Comparison of ENCODE assay signal across 12 mouse cellular contexts in the genomic region with DNA sequence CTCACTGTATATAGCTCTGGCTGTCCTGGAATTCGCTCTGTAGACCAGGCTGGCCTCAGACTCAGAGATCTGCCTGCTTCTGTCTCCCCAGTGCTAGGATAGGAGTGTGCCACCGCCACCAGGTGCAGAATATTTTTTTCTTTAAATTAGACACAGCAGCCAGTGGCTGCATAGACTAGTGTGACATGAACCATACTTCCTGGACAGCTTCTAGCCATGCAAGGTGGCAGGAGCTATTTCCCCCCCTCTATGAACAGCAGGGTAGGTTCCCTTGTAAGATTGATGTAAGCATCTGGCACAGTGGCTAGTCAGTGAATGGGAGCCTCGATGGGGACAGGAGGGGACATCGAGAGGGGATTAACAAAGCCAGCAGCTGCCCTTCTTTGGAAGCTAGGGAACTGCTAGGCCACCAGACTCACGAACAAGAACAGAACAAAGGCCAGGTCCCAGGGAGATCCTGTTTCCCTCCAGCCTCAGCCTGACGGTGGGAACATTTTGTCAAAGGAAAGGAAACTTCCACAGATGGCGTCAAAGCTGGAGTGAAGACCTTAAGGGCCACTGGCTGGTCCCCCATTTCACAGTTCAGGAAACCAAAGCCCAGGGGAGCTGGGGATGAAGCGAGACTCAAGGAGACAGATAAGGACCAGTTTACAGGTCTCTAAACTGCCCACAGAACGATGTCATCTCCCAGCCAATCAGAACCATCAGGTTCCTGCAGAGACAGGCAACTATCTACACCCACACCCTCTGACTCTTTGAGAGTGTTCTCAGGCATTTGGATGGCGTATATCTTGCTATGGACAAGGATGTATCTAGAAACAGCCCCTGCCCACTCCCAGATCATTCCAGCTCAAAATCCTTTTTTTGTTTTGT. TPM values are rescaled to one million over a fixed set of nuclear protein-coding genes. Genes with fewer than 3 reads are reported as not detected.
DNase-seq lines count a peak whose midpoint lies in the region; ATAC-seq and TF ChIP-seq lines count a peak whose summit lies in the region.
"Had no signal": no experiment of that assay in that cellular context is flagged by ENCODE, and none has a peak within 500 bp of the region (broad histone marks: within the 10 kb centered on the region; RNA-seq: fewer than 3 reads in every experiment).

No protein-coding gene starts in this region.

- WGBS in liver, embryonic 11.5 days: 51% methylated on average over 10 of the region's 10 CpGs

- intact Hi-C loops in gastrocnemius, adult 2 months (cut with DNase I): no loop called here

- no peaks in the 10 kb centered on the region for H3K36me3 ChIP-seq in liver, embryonic 11.5 days (ENCODE audit: control insufficient read depth, insufficient read depth, low read length)
- no peaks in the 10 kb centered on the region for H3K36me3 ChIP-seq in splenic B cell, adult 2 months (ENCODE audit: control insufficient read depth, insufficient read depth, low read length, poor library complexity, severe bottlenecking)
- H3K36me3 ChIP-seq: lung, embryonic 15.5 days had no signal

- H3K9ac ChIP-seq in liver, embryonic 11.5 days (ENCODE audit: low read depth, low read length): no peak overlapping the region
- H3K9ac ChIP-seq: lung, embryonic 15.5 days had no signal

- no peak for DNase-seq in gastrocnemius, adult 2 months
- no peak for DNase-seq in gastrocnemius, adult 18-20 months (ENCODE audit: low spot score)
- peak; percentile 75 to 76 for DNase-seq in spleen, postnatal 36 days (ENCODE audit: low spot score in 2 of 2)
- no peak for DNase-seq in spleen, postnatal 14 days (ENCODE audit: low spot score in 2 of 2)
- no peak for DNase-seq in liver, embryonic 11.5 days (ENCODE audit: low spot score)
- peak; percentile 78 for DNase-seq in splenic B cell, adult 2 months (ENCODE audit: low read depth, low spot score)
- DNase-seq in right cerebral cortex, postnatal 10 days (ENCODE audit: low spot score in 2 of 2): no peak
- DNase-seq in lung, postnatal 14 days: no peak
- DNase-seq: cerebellum, postnatal 10 days; thymus, adult 18-20 months had no signal

- no peak overlapping the region for H3K4me3 ChIP-seq in gastrocnemius, adult 2 months
- no peak overlapping the region for H3K4me3 ChIP-seq in liver, embryonic 11.5 days (ENCODE audit: low read depth, low read length)
- H3K4me3 ChIP-seq: lung, embryonic 15.5 days had no signal

- H3K4me2 ChIP-seq in liver, embryonic 11.5 days: 0 out of 2 replicates have a peak overlapping the region, but pooled peaks have one; percentile 6
- H3K4me2 ChIP-seq: lung, embryonic 15.5 days had no signal

- no peak for TF ChIP-seq CTCF in gastrocnemius, adult 2 months (IDR thresholded peaks at IDR 0.05)

- H3K9me3 ChIP-seq in liver, embryonic 11.5 days (ENCODE audit: control insufficient read depth, low read length): no peaks in the 10 kb centered on the region
- H3K9me3 ChIP-seq: lung, embryonic 15.5 days had no signal

- no peak for ATAC-seq in liver, embryonic 11.5 days (replicated peaks; ENCODE audit: low FRiP score)

- H3K4me1 ChIP-seq in liver, embryonic 11.5 days (replicated peaks; ENCODE audit: control insufficient read depth, insufficient read depth, low read length): peaks cover 67% of the 10 kb centered on the region

- H3K27me3 ChIP-seq in liver, embryonic 11.5 days (replicated peaks; ENCODE audit: control insufficient read depth, insufficient read depth, low read length): no peaks in the 10 kb centered on the region
- no peaks in the 10 kb centered on the region for H3K27me3 ChIP-seq in splenic B cell, adult 2 months (ENCODE audit: control insufficient read depth, insufficient read depth, low read length, poor library complexity, severe bottlenecking)
- H3K27me3 ChIP-seq: lung, embryonic 15.5 days had no signal

- peak overlapping the region; percentile 76 for H3K27ac ChIP-seq in gastrocnemius, adult 2 months
- no peak overlapping the region for H3K27ac ChIP-seq in liver, embryonic 11.5 days (ENCODE audit: low read depth, low read length)
- H3K27ac ChIP-seq: kidney, postnatal 0 days; lung, embryonic 15.5 days had no signal

RNA-seq across cellular contexts. Expression of a gene that starts 11.8 kb away (rescaled TPM):
- total RNA-seq in gastrocnemius, adult 2 months (2021): 1 to 10 TPM; 7.8 to 9.5 TPM
- 1 to 10 TPM; 8.2 to 8.4 TPM for total RNA-seq in gastrocnemius, adult 18-20 months (2021)
- 30.9 and 31.3 TPM in 2 replicates for polyA plus RNA-seq in liver, embryonic 11.5 days (2014; fragmentation: Nextera tagmentation; extraction: Ambion mirVana)

RNA-seq across cellular contexts. Expression of a gene that starts 52.0 kb away (rescaled TPM):
- total RNA-seq in gastrocnemius, adult 2 months (2021): 1,000 to 10,000 TPM in 1 of 2 experiments, 100 to 1,000 TPM in 1; 633 to 1,638 TPM
- total RNA-seq in gastrocnemius, adult 18-20 months (2021): 1,000 to 10,000 TPM; 1,142 to 1,473 TPM
- 6.7 and 9.3 TPM in 2 replicates for polyA plus RNA-seq in liver, embryonic 11.5 days (2014; fragmentation: Nextera tagmentation; extraction: Ambion mirVana)

Comparison
In these comparisons a context has a peak if more than half of its experiments do, and no peak if none do; other contexts are left out.
1. DNase-seq: peak in spleen, postnatal 36 days (2 of 2) and splenic B cell, adult 2 months (single experiment); none in gastrocnemius, adult 2 months (single experiment), gastrocnemius, adult 18-20 months (single experiment), spleen, postnatal 14 days (0 of 2), liver, embryonic 11.5 days (single experiment), right cerebral cortex, postnatal 10 days (0 of 2) and lung, postnatal 14 days (single experiment).